Mouse (Mus musculus): ENCODE data around the gene Tango6.

- TF ChIP-seq HCFC1 (IDR thresholded peaks at IDR 0.05; ENCODE audit: low read depth, low read length) = no peak
- TF ChIP-seq ETS1 (conservative IDR thresholded peaks at IDR 0.05; ENCODE audit: low read depth, low read length) = no peak
- TF ChIP-seq GABPA (IDR thresholded peaks at IDR 0.05; ENCODE audit: insufficient replicate concordance, low read depth, low read length) = no peak
- TF ChIP-seq MXI1 (IDR thresholded peaks at IDR 0.05; ENCODE audit: low read depth, low read length) = no peak
Measured at GRCm38 (mm10) chr8:106723921-106724320, 41.1 kb downstream of the Tango6 start.

All from CH12.LX (cell line).